Mouse (Mus musculus) liver, embryonic 12.5 days (tissue): ENCODE results near the gene Setd2. TPM values are rescaled to one million over a fixed set of nuclear protein-coding genes. Genes with fewer than 3 reads are reported as not detected.

Experiments
- ATAC-seq: fragments of 200-750 bp; cut with Nextera tagmentation; 2 replicates; pipeline ENCODE4 v1.8.0; 2017; ENCODE audit warnings: moderate number of reproducible peaks, mild to moderate bottlenecking, moderate library complexity
- H3K27ac ChIP-seq: fragments of 300-500 bp; sonication (generic); 2 replicates; pipeline ENCODE4 v1.5.1; 2016; ENCODE audit warnings: mild to moderate bottlenecking
- H3K27me3 ChIP-seq: fragments of 300-500 bp; sonication (generic); replicated peaks from 2 replicates; pipeline ENCODE4 v1.6.1; 2016; ENCODE audit warnings: mild to moderate bottlenecking, moderate library complexity
- H3K36me3 ChIP-seq: fragments of 300-500 bp; sonication (generic); 2 replicates; pipeline ENCODE4 v1.6.1; 2016; ENCODE audit warnings: mild to moderate bottlenecking, moderate library complexity
- H3K4me1 ChIP-seq: fragments of 300-500 bp; sonication (generic); 2 replicates; pipeline ENCODE4 v1.6.1; 2016
- H3K4me2 ChIP-seq: fragments of 300-500 bp; sonication (generic); 2 replicates; pipeline ENCODE4 v1.6.1; 2016; ENCODE audit warnings: mild to moderate bottlenecking, moderate library complexity
- H3K4me3 ChIP-seq: fragments of 300-500 bp; sonication (generic); 2 replicates; pipeline ENCODE4 v1.5.1; 2016; ENCODE audit warnings: mild to moderate bottlenecking, moderate library complexity
- H3K9ac ChIP-seq: fragments of 300-500 bp; sonication (generic); 2 replicates; pipeline ENCODE4 v1.6.1; 2016; ENCODE audit warnings: mild to moderate bottlenecking, moderate library complexity
- H3K9me3 ChIP-seq: fragments of 300-500 bp; sonication (generic); replicated peaks from 2 replicates; pipeline ENCODE4 v1.6.1; 2016; ENCODE audit warnings: mild to moderate bottlenecking, moderate library complexity
- WGBS: fragments of 180-500 bp; shearing (Covaris S2); methylation state at CpG from one replicate; pipeline ENCODE4 v1.1.7; 2016; ENCODE audit not compliant: insufficient replicate concordance; 5-methylcytosine and 5-hydroxymethylcytosine counted together
- polyA plus RNA-seq: library from polyadenylated mRNA; unstranded; fragments of >200 nt; fragmentation: Nextera tagmentation; extraction: Ambion mirVana; gene quantifications from 2 replicates; pipeline ENCODE4 v1.2.1, GENCODE M21; 2016

Setd2 gene
- polyA plus RNA-seq, 1 experiment from 2014 or later: 20.4 TPM

- no peak overlapping the region for H3K4me3 ChIP-seq
- H3K4me2 ChIP-seq: no peak overlapping the region
- no peaks in the 10 kb centered on the region for H3K9me3 ChIP-seq
- peaks cover 65% of the 10 kb centered on the region for H3K4me1 ChIP-seq
- peaks cover 22% of the 10 kb centered on the region for H3K36me3 ChIP-seq
- no peak overlapping the region for H3K27ac ChIP-seq
- H3K27me3 ChIP-seq: no peaks in the 10 kb centered on the region
- ATAC-seq: no peak
- no peak overlapping the region for H3K9ac ChIP-seq
These were observed 6.1 kb downstream of the Setd2 start for GRCm38 (mm10) chr9:110538511-110538910.

DNA sequence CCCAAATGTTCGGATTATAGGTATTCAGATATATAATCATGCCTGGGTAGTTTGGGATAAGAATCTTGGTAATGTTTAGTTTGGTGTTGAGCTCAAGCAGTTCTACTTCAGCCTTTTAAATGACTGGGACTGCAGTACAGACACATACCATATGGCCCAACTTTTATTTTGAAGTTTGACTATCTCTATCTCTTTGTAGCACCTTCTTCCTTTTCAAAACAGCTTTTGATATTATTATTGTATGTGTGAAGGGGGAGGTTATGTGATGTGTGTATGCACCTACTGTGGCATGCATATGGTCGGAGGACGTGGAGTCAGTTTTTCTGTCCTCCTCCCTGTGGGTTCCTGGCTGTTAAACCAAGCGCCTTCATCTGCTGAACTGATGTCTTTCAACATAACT lies 9.6 kb downstream of the Setd2 start:
- Histone ChIP-seq H3K4me3 (no peak overlapping the region), H3K36me3 (peaks cover 27% of the 10 kb centered on the region), H3K9ac (no peak overlapping the region), H3K4me1 (peaks cover 33% of the 10 kb centered on the region), H3K9me3 (no peaks in the 10 kb centered on the region), H3K4me2 (no peak overlapping the region), H3K27me3 (no peaks in the 10 kb centered on the region), H3K27ac (no peak overlapping the region)
- 0 out of 2 replicates have a peak, but pooled peaks have one; percentile 21 for ATAC-seq
- WGBS: 67% methylated on average over 4 of the region's 4 CpGs

DNA sequence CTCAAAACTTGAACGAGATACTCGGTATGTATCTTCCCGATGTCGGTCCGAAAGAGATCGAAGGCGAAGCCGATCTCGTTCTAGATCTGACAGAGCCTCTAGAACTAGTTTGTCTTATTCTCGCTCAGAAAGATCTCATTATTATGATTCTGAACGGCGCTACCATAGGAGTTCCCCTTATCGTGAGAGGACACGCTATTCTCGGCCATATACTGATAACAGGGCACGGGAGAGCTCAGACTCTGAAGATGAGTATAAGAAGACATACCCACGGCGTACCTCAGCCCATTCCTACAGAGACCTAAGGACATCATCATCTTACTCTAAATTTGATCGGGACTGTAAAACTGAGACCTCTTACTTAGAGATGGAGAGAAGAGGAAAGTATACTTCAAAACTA lies 15.9 kb downstream of the Setd2 start:
- Histone ChIP-seq H3K9me3 (no peaks in the 10 kb centered on the region), H3K9ac (no peak overlapping the region), H3K36me3 (peaks cover 68% of the 10 kb centered on the region), H3K27ac (0 out of 2 replicates have a peak overlapping the region, but pooled peaks have one; percentile 10), H3K4me1 (peaks cover 13% of the 10 kb centered on the region; the same call in 1 of the 2 replicates), H3K27me3 (no peaks in the 10 kb centered on the region), H3K4me3 (no peak overlapping the region), H3K4me2 (peak overlapping the region; percentile 28; the same call in 1 of the 2 replicates)
- WGBS: 83% methylated on average over 19 of the region's 19 CpGs
- ATAC-seq: peak; percentile 87

DNA sequence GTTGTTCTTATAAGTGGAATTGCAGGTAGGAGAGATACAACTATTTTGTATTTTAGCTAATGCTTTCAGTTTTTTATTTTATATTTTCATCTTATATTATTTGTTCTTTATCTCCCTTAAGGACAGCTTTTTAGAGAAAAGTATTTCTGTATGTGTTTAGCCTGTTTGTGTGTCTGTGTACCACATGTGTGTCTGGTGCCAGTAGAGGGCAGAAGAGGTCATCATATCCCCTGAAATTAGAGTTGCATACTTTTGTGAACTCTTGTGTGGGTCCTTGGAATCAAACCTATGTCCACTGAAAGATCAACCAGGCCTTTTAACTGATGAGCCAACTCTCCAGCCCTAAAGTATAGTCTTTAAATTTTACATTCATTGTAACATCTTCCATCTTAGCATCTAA lies 35.9 kb downstream of the Setd2 start:
- no peak overlapping the region for H3K27ac ChIP-seq
- no peak for ATAC-seq

GRCm38 (mm10) chr9:110582161-110582560 lies 49.8 kb downstream of the Setd2 start:
- 88% methylated on average over 2 of the region's 2 CpGs for WGBS
- Histone ChIP-seq H3K4me2 (no peak overlapping the region), H3K4me3 (no peak overlapping the region), H3K9ac (no peak overlapping the region), H3K4me1 (peaks cover 4% of the 10 kb centered on the region), H3K9me3 (no peaks in the 10 kb centered on the region), H3K27me3 (no peaks in the 10 kb centered on the region), H3K36me3 (peaks cover 58% of the 10 kb centered on the region), H3K27ac (no peak overlapping the region)
- no peak for ATAC-seq

More for the DNA sequence above, 35.9 kb downstream of the Setd2 start:
- Histone ChIP-seq H3K9ac (no peak overlapping the region), H3K36me3 (peaks cover 89% of the 10 kb centered on the region), H3K27me3 (no peaks in the 10 kb centered on the region), H3K9me3 (no peaks in the 10 kb centered on the region), H3K4me2 (no peak overlapping the region), H3K4me1 (no peaks in the 10 kb centered on the region), H3K4me3 (no peak overlapping the region)

GRCm38 (mm10) chr9:110583521-110583920 lies 51.1 kb downstream of the Setd2 start:
- peaks cover 4% of the 10 kb centered on the region for H3K4me1 ChIP-seq
- 76% methylated on average over 1 of the region's 1 CpGs for WGBS
- H3K9me3 ChIP-seq: no peaks in the 10 kb centered on the region
- H3K27me3 ChIP-seq: no peaks in the 10 kb centered on the region
- no peak for ATAC-seq
- H3K36me3 ChIP-seq: peaks cover 55% of the 10 kb centered on the region
- no peak overlapping the region for H3K27ac ChIP-seq
- no peak overlapping the region for H3K9ac ChIP-seq
- H3K4me3 ChIP-seq: no peak overlapping the region
- H3K4me2 ChIP-seq: no peak overlapping the region

DNA sequence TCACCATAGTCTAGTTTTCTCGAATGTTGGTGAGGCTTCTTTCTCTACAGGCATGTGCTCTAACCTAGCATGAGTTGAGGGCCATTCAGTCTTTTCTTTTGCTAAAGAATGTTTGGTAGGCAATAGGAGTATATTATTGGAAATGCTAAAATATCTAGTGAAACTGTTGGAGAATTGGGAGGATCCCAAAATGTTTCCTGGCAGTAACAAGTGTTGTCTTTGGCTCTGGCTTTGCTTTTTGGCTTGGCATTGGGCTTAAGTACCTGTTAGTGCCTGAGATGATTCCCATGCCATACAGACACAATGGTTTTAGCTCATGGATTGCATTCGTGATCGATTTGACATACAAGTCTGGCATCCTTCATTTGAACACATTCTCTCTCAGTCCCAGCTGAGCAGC lies 79.1 kb downstream of the Setd2 start:
- WGBS: 88% methylated on average over 3 of the region's 3 CpGs
- ATAC-seq: no peak
- Histone ChIP-seq H3K27me3 (no peaks in the 10 kb centered on the region), H3K9ac (no peak overlapping the region), H3K36me3 (peaks cover 81% of the 10 kb centered on the region), H3K4me3 (no peak overlapping the region), H3K27ac (no peak overlapping the region), H3K4me1 (peaks cover 10% of the 10 kb centered on the region), H3K4me2 (no peak overlapping the region), H3K9me3 (no peaks in the 10 kb centered on the region)

DNA sequence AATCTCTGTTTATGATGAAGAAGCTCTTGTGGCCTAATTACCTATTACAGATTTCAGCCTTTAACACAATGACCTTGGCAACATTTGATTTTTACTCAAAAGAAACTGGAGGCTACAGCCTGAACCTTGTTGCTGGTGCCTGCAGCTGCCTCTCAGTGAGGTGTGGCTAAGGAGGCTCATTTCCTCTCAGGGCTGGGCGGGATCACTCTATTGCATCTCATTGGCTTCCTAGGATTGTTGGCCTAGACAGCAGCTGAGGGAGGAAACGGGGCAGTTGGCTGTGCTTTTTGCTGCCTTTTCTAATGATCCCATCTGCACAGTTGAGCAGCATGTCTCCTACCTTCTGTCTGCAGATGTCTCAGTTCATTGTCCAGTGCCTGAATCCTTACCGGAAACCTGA lies 84.7 kb downstream of the Setd2 start:
- Histone ChIP-seq H3K4me1 (peaks cover 20% of the 10 kb centered on the region), H3K4me2 (no peak overlapping the region), H3K9ac (no peak overlapping the region), H3K4me3 (no peak overlapping the region), H3K27me3 (no peaks in the 10 kb centered on the region), H3K9me3 (no peaks in the 10 kb centered on the region), H3K36me3 (peaks cover 93% of the 10 kb centered on the region), H3K27ac (peak overlapping the region; percentile 59; the same call in 1 of the 2 replicates)
- 85% methylated on average over 3 of the region's 3 CpGs for WGBS
- ATAC-seq: no peak

- Histone ChIP-seq H3K4me3 (no peak overlapping the region), H3K36me3 (peaks cover 66% of the 10 kb centered on the region), H3K4me1 (peaks cover 38% of the 10 kb centered on the region), H3K27ac (no peak overlapping the region), H3K4me2 (no peak overlapping the region), H3K27me3 (no peaks in the 10 kb centered on the region), H3K9ac (no peak overlapping the region), H3K9me3 (no peaks in the 10 kb centered on the region)
- no peak for ATAC-seq
- 84% methylated on average over 7 of the region's 7 CpGs for WGBS
These were observed 87.8 kb downstream of the Setd2 start for GRCm38 (mm10) chr9:110620180-110620579.

- ATAC-seq: no peak
- 91% methylated on average over 7 of the region's 7 CpGs for WGBS
- Histone ChIP-seq H3K27ac (no peak overlapping the region), H3K4me3 (no peak overlapping the region), H3K27me3 (no peaks in the 10 kb centered on the region), H3K4me2 (no peak overlapping the region), H3K9me3 (no peaks in the 10 kb centered on the region), H3K36me3 (peaks cover 62% of the 10 kb centered on the region), H3K9ac (no peak overlapping the region), H3K4me1 (peaks cover 38% of the 10 kb centered on the region)
These were observed 88.3 kb downstream of the Setd2 start for GRCm38 (mm10) chr9:110620685-110621084.

DNA sequence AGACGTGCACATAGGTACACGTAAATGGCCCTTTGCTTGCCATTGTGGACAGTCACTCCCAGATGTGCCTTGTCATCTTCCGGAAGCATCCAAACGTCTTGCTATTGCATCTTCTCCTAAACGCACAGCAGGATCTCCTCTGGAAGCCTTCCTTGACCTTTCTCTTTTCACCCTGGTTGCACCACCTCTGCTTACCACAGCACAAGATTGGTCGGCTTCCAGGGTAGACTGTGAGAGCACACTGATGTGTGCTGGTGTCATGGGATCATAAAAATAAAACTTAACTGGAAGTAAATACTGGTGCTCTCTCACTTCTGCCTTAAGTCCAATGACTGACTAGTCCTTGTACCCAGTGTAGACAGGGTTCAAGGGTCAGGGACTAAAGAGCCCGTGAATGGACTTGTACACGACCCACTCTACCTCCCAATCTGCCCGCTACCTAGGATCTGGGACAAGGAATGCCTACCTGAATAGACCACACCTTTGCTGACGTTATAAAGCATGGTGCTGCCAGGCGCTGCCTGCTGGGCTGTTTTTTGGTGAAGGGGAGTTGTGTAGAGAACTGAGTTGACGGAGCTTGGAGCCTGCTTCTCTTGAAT lies 90.3 kb downstream of the Setd2 start:
- Histone ChIP-seq H3K27ac (no peak overlapping the region), H3K9ac (no peak overlapping the region), H3K27me3 (no peaks in the 10 kb centered on the region), H3K9me3 (no peaks in the 10 kb centered on the region), H3K36me3 (peaks cover 62% of the 10 kb centered on the region), H3K4me1 (peaks cover 21% of the 10 kb centered on the region), H3K4me2 (no peak overlapping the region), H3K4me3 (no peak overlapping the region)
- no peak for ATAC-seq
- 76% methylated on average over 12 of the region's 12 CpGs for WGBS

- H3K4me2 ChIP-seq: peak overlapping the region; percentile 88
- no peaks in the 10 kb centered on the region for H3K27me3 ChIP-seq
- WGBS: 58% methylated on average over 8 of the region's 8 CpGs
- no peak for ATAC-seq
- H3K4me3 ChIP-seq: peak overlapping the region; percentile 60
- peaks cover 21% of the 10 kb centered on the region for H3K4me1 ChIP-seq
- no peak overlapping the region; the same call in 1 of the 2 replicates for H3K27ac ChIP-seq
- peak overlapping the region; percentile 62 for H3K9ac ChIP-seq
- H3K9me3 ChIP-seq: no peaks in the 10 kb centered on the region
- H3K36me3 ChIP-seq: peaks cover 62% of the 10 kb centered on the region
These were observed 91.2 kb downstream of the Setd2 start for GRCm38 (mm10) chr9:110623416-110624195.
